Comparison of ENCODE assay signal across 9 mouse cellular contexts in the genomic region with DNA sequence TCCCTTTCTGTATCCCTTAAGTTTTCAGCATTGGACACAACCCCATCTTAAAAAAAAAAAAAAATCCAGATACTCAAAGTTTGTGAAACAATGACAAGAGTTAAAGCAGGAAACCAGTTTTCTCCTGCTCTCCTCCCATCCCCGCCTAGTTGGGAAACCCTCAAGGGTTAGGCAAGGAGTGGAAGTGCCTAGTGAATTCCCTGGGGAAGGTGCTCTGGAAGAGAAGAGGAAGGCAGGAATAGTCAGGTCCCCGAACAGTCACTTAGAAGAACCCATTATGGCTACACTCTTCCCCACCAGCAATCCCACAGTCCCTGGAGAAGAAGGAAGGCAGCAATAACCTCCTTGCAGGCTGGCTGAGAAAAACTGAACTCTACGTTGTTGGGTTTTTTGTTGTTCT. TPM values are rescaled to one million over a fixed set of nuclear protein-coding genes. Genes with fewer than 3 reads are reported as not detected.
DNase-seq lines count a peak whose midpoint lies in the region; ATAC-seq and TF ChIP-seq lines count a peak whose summit lies in the region.
"Had no signal": no experiment of that assay in that cellular context is flagged by ENCODE, and none has a peak within 500 bp of the region (broad histone marks: within the 10 kb centered on the region; RNA-seq: fewer than 3 reads in every experiment).

No protein-coding gene starts in this region.

- WGBS in hindbrain, embryonic 16.5 days, result 55% methylated on average over 3 of the region's 3 CpGs
- WGBS in olfactory bulb, adult 2 months, result 19% methylated on average over 3 of the region's 3 CpGs

- peak overlapping the region; percentile 20 for H3K4me3 ChIP-seq in hindbrain, embryonic 16.5 days (ENCODE audit: low read length)
- peak overlapping the region; percentile 36 for H3K4me3 ChIP-seq in olfactory bulb, adult 2 months (ENCODE audit: insufficient read depth, low read depth, low read length)

- peaks cover 45% of the 10 kb centered on the region for H3K4me1 ChIP-seq in hindbrain, embryonic 16.5 days (ENCODE audit: control insufficient read depth, insufficient read depth, low read depth, low read length)
- H3K4me1 ChIP-seq in olfactory bulb, adult 2 months (ENCODE audit: control insufficient read depth, insufficient read depth, low read length), result peaks cover 9% of the 10 kb centered on the region

- H3K9me3 ChIP-seq in hindbrain, embryonic 16.5 days (ENCODE audit: control insufficient read depth, low read length), result no peaks in the 10 kb centered on the region

- TF ChIP-seq CTCF in olfactory bulb, adult 2 months (IDR thresholded peaks at IDR 0.05; ENCODE audit: insufficient read depth, low read depth, low read length), result no peak

- no peak for TF ChIP-seq POLR2A in olfactory bulb, adult 2 months (IDR thresholded peaks at IDR 0.05; ENCODE audit: insufficient read depth, low read depth, low read length)

- ATAC-seq in hindbrain, embryonic 16.5 days, result no peak

- H3K27me3 ChIP-seq in hindbrain, embryonic 16.5 days (replicated peaks; ENCODE audit: control insufficient read depth, insufficient read depth, low read length), result no peaks in the 10 kb centered on the region

- no peak overlapping the region for H3K9ac ChIP-seq in hindbrain, embryonic 16.5 days (ENCODE audit: low read depth, low read length)

- peak overlapping the region; percentile 50 for H3K4me2 ChIP-seq in hindbrain, embryonic 16.5 days (ENCODE audit: low read length)

- peak; percentile 62 for DNase-seq in adrenal gland, postnatal 14 days
- DNase-seq in adrenal gland, adult 8-10 months, result no peak
- DNase-seq in retina, embryonic 14.5 days (ENCODE audit: low spot score), result peak; percentile 37
- no peak for DNase-seq in retina, postnatal 1 day
- DNase-seq in ovary, adult 18-20 months (ENCODE audit: low spot score), result no peak
- DNase-seq in ovary, postnatal 10 days (ENCODE audit: low spot score), result no peak
- DNase-seq: B cell, adult 2 months had no signal

- no peak overlapping the region for H3K27ac ChIP-seq in hindbrain, embryonic 16.5 days (ENCODE audit: low read depth, low read length)
- H3K27ac ChIP-seq in olfactory bulb, adult 2 months (ENCODE audit: insufficient read depth, low read depth, low read length), result no peak overlapping the region

- no peaks in the 10 kb centered on the region for H3K36me3 ChIP-seq in hindbrain, embryonic 16.5 days (ENCODE audit: control insufficient read depth, insufficient read depth, low read length)

RNA-seq across cellular contexts. Expression of gene Nlk, which starts 2.9 kb away (rescaled TPM):
- 51.7 and 53.0 TPM in 2 replicates for total RNA-seq in adrenal gland, postnatal 14 days (2021)
- total RNA-seq in adrenal gland, adult 8-10 months (2022), result 10 to 100 TPM; 45.2 to 62.8 (median 54.4) TPM
- 19.4 and 20.7 TPM in 2 replicates for polyA plus RNA-seq in hindbrain, embryonic 16.5 days (2015; fragmentation: Nextera tagmentation; extraction: Ambion mirVana)
- not detected in 2 replicates for polyA plus RNA-seq in olfactory bulb, adult 2 months (2012; ENCODE audit: insufficient read depth, insufficient read length, low replicate concordance, missing spikeins)

RNA-seq across cellular contexts. Expression of gene Ccnq, which starts 57.3 kb away (rescaled TPM):
- total RNA-seq in adrenal gland, postnatal 14 days (2021), result 34.1 and 35.6 TPM in 2 replicates
- total RNA-seq in adrenal gland, adult 8-10 months (2022), result 10 to 100 TPM; 61.2 to 71.8 (median 64.7) TPM
- 29.0 and 29.6 TPM in 2 replicates for polyA plus RNA-seq in hindbrain, embryonic 16.5 days (2015; fragmentation: Nextera tagmentation; extraction: Ambion mirVana)
- polyA plus RNA-seq in olfactory bulb, adult 2 months (2012; ENCODE audit: insufficient read depth, insufficient read length, low replicate concordance, missing spikeins), result not detected in 2 replicates

Comparison
In these comparisons a context has a peak if more than half of its experiments do, and no peak if none do; other contexts are left out.
1. DNase-seq: peak in adrenal gland, postnatal 14 days (single experiment) and retina, embryonic 14.5 days (single experiment); none in adrenal gland, adult 8-10 months (single experiment), retina, postnatal 1 day (single experiment), ovary, adult 18-20 months (single experiment) and ovary, postnatal 10 days (single experiment).